Mouse (Mus musculus) lung, adult 2 months (tissue): ENCODE data around the gene Cavin1. TPM values are rescaled to one million over a fixed set of nuclear protein-coding genes. Genes with fewer than 3 reads are reported as not detected.
A peak's percentile ranks its signal among the peaks of the same experiment; 100 is the strongest.

ENCODE experiments used
- DNase-seq: peaks from one replicate; pipeline ENCODE4 v3.0.0; 2022
- H3K4me1 ChIP-seq: fragments of 200-500 bp; 2 replicates; pipeline ENCODE4 v1.6.1; 2011; ENCODE audit warnings: low read length; ENCODE audit not compliant: control insufficient read depth, insufficient read depth
- H3K4me3 ChIP-seq: fragments of 200-500 bp; replicated peaks from 2 replicates; pipeline ENCODE3; 2011; ENCODE audit warnings: low read depth, mild to moderate bottlenecking, control low read depth, low read length; ENCODE audit errors: extremely low read depth
- CTCF ChIP-seq: fragments of 200-500 bp; IDR thresholded peaks from 2 replicates; pipeline ENCODE4 v1.5.1; 2011; ENCODE audit warnings: mild to moderate bottlenecking, low read length, control low read depth; ENCODE audit not compliant: insufficient read depth
- POLR2A ChIP-seq: fragments of 200-500 bp; IDR thresholded peaks from 2 replicates; pipeline ENCODE4 v1.6.1; 2011; ENCODE audit warnings: low read depth, mild to moderate bottlenecking, control low read depth, low read length, borderline replicate concordance; ENCODE audit errors: extremely low read depth
- WGBS: fragments of 180-500 bp; shearing (Covaris S2); methylation state at CpG from one replicate; pipeline ENCODE4 v1.1.7; 2018; 5-methylcytosine and 5-hydroxymethylcytosine counted together
- polyA plus RNA-seq: library from polyadenylated mRNA; depleted of rRNA; stranded (reverse); fragments of >200 nt; gene quantifications from 2 replicates; pipeline ENCODE4 v1.2.3, GENCODE M21; 2012

Cavin1 gene
- polyA plus RNA-seq, 1 experiment = 270 TPM

DNA sequence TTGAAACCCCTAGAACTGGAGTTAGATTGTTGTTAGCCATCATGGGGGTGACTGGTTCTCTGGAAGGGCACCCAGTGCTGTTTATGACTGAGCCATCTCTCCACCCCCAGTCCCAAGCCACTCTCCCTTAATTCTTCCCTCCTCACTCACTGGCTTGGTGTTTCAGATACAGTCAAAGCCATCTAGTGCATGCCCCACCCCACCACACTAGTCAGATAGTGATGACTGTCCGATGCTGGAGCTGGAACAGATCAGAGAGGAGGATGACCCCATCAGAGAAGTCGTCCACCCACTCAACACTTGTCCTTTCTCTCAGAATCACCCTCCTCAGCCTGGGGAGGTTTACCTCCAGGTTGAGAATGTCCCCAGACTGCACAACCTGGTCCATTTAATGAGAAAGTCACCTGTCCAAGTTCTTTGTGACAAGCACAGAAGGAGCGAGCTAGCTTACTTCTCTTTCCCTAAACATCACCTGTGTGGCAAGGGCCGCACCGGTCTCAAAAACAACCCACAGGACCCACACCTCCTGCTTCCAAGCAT, 2.7 kb downstream of the Cavin1 start:
- Histone ChIP-seq H3K4me1 (peaks cover 24% of the 10 kb centered on the region), H3K4me3 (peak overlapping the region; percentile 26)
- WGBS = 29% methylated on average over 5 of the region's 5 CpGs
- TF ChIP-seq CTCF (no peak), POLR2A (no peak)
- no peak for DNase-seq

DNA sequence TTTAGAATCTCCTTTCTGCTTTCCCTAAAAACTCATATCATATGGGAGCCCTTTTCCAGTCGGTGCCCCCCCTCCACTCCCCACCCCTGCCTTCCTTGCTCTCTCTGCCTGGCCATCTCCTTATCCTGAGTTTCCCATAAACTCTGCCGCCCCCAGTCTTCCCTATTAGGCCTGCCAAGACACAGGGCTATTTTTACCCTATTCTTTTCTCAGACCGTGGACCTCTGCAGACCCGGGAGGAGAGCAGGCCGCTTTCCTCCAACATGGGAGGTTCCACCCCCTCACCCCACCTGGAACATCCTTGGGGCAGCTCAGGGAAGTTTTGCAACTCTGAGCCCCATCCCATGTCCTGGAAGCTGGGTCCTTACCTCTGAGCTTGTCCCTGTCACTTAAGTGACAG, 3.3 kb downstream of the Cavin1 start:
- Histone ChIP-seq H3K4me3 (peak overlapping the region; percentile 51), H3K4me1 (peaks cover 29% of the 10 kb centered on the region)
- TF ChIP-seq CTCF (no peak), POLR2A (no peak)
- no peak for DNase-seq
- WGBS = 40% methylated on average over 5 of the region's 5 CpGs

DNA sequence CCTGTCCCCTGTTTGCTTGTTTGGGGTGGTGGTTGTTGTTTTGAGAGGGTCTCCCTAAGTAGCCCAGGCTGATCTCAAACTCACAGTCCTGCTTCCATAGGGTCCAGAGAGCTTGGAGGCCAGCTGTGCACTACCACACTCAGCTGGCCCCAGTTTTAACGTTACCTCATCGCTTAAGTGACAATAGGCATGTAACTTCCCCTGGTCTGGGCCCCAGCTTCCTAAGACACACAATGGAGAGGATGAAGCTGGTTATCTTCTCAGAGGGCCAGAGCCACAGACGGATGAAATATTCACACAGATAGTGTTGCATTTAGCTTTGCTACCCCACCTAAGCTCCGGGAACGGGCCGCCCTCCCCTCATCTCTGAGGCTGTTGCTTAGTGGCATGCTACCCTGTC, 4.9 kb downstream of the Cavin1 start:
- DNase-seq = no peak
- peak overlapping the region; percentile 11 for H3K4me3 ChIP-seq
- TF ChIP-seq CTCF (no peak), POLR2A (0 out of 2 replicates have a peak, but pooled peaks have one; percentile 7)
- 34% methylated on average over 6 of the region's 6 CpGs for WGBS
- H3K4me1 ChIP-seq = peaks cover 36% of the 10 kb centered on the region

DNA sequence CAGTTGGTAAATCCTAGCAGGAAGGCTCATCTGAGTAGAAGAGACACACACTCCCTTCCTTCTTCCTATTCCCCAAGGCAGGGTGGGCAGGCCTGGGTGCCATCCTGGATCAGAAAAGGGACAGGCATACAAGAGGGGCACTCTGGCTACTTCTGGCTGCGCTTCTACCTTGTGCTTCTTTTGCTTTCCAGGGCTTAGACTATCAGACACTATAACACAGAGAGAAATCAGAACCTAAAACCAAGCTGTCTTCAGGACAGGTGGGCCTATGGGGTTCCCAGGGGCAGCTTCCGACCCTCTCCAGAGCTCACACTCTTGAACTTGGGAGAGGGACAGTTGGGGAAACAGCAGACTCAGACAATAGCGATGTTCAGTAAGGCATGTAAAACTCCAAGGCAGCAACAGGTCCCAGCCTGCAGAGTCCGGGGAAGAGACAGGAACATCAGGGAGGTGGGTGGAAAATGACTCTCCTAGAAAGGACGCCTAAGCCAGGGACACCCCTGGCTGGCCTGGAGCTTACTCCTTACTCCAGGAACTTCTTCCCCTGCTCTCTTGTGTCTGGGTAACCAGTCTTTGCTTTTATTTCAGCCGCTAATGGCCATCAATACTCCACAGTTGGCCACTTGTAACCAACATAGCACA, 5.7 kb downstream of the Cavin1 start:
- H3K4me3 ChIP-seq = peak overlapping the region; percentile 11
- DNase-seq = peak; percentile 23
- H3K4me1 ChIP-seq = peaks cover 40% of the 10 kb centered on the region
- 51% methylated on average over 6 of the region's 6 CpGs for WGBS
- no peak for TF ChIP-seq CTCF

DNA sequence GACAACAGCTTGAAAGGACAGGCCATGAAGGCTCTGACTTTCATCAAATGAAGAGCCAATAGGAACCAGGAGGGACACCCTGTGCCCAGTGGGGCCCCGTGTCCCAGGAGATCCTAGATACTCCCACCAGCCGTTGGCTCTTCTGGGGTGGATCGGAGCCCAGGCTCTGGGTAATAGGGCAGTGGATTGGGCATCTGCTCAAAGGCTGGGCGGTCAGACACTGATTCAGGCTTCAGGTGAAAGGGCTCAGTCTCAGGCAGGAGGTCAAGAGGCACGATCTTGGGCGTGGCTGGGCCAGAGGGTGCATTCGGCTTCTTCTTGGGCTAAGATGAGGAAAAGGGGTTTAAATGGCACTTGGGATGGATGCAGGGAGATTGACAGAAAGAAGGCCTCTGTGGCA, 6.5 kb downstream of the Cavin1 start:
- Histone ChIP-seq H3K4me3 (no peak overlapping the region), H3K4me1 (peaks cover 44% of the 10 kb centered on the region)
- TF ChIP-seq CTCF = no peak
- TF ChIP-seq POLR2A = 0 out of 2 replicates have a peak, but pooled peaks have one; percentile 4
- 51% methylated on average over 7 of the region's 7 CpGs for WGBS
- DNase-seq = peak; percentile 32

DNA sequence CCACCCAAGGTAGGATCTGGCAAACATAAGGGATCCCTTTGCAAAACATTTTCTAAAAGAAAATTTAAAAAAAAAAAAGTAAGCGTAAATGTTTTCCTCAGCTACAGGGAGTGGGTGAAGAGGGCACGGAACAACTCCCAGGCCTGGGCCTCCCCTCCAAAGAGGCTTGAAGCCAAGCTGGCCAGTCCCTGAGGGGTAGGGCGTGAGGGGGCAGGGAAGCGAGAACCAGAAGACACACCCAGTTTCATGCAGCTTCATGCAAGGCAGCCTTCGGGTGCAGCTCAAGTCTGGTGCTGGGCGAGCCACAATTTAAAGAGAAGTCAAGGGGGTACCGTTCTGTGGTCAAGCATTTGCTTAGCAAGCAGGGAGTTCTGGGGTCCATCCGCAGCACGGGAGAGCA, 7.0 kb downstream of the Cavin1 start:
- peaks cover 49% of the 10 kb centered on the region for H3K4me1 ChIP-seq
- no peak overlapping the region for H3K4me3 ChIP-seq
- TF ChIP-seq CTCF (no peak), POLR2A (no peak)
- DNase-seq = peak; percentile 54
- WGBS = 24% methylated on average over 9 of the region's 9 CpGs

DNA sequence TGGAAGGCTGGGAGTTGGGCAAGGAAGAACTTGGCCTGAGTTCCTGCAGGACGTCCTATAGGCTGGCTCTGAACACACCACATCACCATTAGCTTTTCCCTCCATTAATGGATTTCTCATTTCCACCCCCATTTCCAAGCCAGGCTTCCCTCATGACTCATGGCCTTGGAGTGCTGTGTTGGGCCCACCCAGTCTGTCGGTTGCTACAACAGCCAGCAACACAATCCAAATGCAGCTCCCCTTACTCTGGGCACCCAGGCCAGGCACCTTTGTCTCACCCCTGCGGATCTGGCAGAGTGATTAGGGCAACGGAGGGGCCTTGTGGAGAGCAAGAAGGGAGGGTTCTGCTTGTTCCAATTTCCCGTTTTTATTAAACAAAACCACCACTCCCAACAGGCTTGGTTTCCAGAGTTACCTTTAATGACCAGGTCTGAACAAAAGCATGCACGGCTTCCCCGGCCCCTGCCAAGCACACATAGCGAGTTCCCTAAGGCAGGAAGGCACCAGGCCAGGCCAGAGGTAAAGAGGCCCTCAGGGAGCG, 8.2 kb downstream of the Cavin1 start:
- H3K4me3 ChIP-seq = no peak overlapping the region
- 14% methylated on average over 9 of the region's 9 CpGs for WGBS
- peak; percentile 54 for DNase-seq
- TF ChIP-seq POLR2A (no peak), CTCF (no peak)
- peaks cover 52% of the 10 kb centered on the region for H3K4me1 ChIP-seq

DNA sequence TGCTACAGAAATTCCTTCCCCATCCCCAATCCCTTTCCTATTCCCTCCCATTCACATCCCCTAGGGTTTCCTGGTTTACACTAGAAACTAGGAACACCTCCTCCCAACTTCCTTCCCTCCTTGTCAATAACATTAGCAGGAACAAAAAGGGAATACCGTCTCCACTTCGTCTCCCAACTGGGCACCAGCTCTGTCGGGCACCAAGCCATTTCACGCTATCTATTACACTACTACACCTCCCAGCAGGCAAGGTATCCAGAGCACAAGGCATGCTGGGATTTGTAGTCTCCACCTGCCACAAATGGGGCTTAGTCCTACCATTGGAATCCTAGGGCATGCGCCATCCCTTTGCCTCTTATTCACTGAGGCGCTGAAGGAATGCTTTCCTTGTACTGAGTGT, 10.1 kb downstream of the Cavin1 start:
- Histone ChIP-seq H3K4me1 (peaks cover 57% of the 10 kb centered on the region), H3K4me3 (no peak overlapping the region)
- 15% methylated on average over 6 of the region's 6 CpGs for WGBS
- TF ChIP-seq POLR2A (peak; percentile 34; the same call in 1 of the 2 replicates), CTCF (no peak)
- peak; percentile 74 for DNase-seq

DNA sequence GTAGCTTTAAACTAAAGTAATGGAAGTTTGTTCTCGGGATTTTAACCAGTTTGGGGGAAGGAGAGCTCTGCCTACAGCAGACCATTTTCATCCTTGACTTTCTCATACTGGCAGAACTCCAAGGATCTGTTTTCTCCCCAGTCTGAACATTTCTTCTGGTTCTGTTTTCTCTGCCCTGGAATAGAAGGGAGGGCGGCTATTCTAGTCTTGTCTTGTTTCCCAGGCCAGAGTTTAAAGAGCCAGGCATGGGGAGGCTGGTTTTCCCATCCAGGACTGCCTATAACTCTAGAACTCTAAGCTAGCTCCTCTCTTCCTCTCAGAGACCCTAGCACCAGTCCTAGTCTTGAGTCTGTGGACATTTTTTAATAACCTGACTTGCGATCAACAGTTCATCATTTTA, 10.9 kb downstream of the Cavin1 start:
- 19% methylated on average over 3 of the region's 3 CpGs for WGBS
- H3K4me1 ChIP-seq = peaks cover 53% of the 10 kb centered on the region
- no peak for TF ChIP-seq POLR2A
- TF ChIP-seq CTCF = no peak
- DNase-seq = no peak
- no peak overlapping the region for H3K4me3 ChIP-seq

DNA sequence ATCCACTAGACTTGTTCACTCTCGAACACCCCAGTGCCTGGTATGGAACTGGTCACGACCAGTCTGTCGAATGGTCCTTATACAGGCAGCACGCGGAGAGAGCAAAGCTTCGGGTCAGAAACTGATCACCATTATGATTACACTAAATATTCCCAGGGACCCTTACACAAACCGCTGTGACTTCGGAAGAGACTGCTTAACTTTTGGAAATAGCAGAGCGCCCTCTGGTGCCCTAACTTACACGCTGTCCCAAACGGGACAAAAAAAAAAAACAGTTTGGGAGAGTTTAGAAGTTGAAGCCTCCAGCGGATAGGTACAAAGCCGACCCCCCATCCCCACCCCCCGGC, 11.2 kb downstream of the Cavin1 start:
- Histone ChIP-seq H3K4me1 (peaks cover 49% of the 10 kb centered on the region), H3K4me3 (no peak overlapping the region)
- TF ChIP-seq CTCF (peak; percentile 52), POLR2A (no peak)
- 7% methylated on average over 14 of the region's 14 CpGs for WGBS
- DNase-seq = peak; percentile 66
